Mouse (Mus musculus): Measurements from ENCODE around the gene Pola1. TPM values are rescaled to one million over a fixed set of nuclear protein-coding genes. Genes with fewer than 3 reads are reported as not detected.

Gene Pola1
- total and polyA plus RNA-seq, 2 experiments, result 0.29 to 5.3 TPM

- no peaks in the 10 kb centered on the region for H3K4me1 ChIP-seq (ENCODE audit: control insufficient read depth, insufficient read depth, low read length)
- WGBS, result 46% methylated on average over 2 of the region's 2 CpGs
- no peak overlapping the region for H3K27ac ChIP-seq (replicated peaks; ENCODE audit: insufficient read depth, low read depth, low read length)
- H3K36me3 ChIP-seq (ENCODE audit: control insufficient read depth, insufficient read depth, low read length), result no peaks in the 10 kb centered on the region
- no peaks in the 10 kb centered on the region for H3K27me3 ChIP-seq (ENCODE audit: control insufficient read depth, insufficient read depth, low read length)
- no peaks in the 10 kb centered on the region for H3K79me2 ChIP-seq (ENCODE audit: control insufficient read depth, insufficient read depth, low read length)
- DNase-seq (ENCODE audit: extremely low read depth, low read depth, low spot score), result peak; percentile 40
- TF ChIP-seq CTCF (IDR thresholded peaks at IDR 0.05; ENCODE audit: low read depth, low read length), result no peak
- TF ChIP-seq POLR2A (IDR thresholded peaks at IDR 0.05; ENCODE audit: extremely low read depth, insufficient read depth, low read length), result no peak
- no peak overlapping the region for H3K9ac ChIP-seq (ENCODE audit: low read depth, low read length)
- H3K4me3 ChIP-seq (ENCODE audit: insufficient read depth, low read depth, low read length), result no peak overlapping the region
These were observed 3.0 kb upstream of the Pola1 start for GRCm38 (mm10) chrX:93634861-93635375.

DNA sequence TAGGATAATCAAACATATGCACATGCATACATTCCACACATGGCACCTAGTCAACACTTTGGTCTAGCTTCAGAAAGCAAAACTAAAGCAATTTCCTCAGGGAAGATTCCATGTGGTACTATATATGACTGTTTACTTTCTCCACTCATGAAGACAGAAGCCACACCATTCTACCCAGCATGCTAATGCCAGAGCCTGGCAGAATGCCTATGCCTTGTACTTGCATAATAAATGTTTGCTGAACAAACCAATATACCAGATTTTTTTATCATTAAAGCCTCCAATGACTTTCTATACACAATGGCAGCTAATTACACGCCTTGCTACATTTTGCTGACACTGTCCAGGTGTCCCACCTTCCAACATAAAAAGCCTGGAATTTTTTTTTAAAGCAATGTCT, 1.7 kb downstream of the Pola1 start:
- 24% methylated on average over 1 of the region's 1 CpGs for WGBS
- H3K9ac ChIP-seq (ENCODE audit: low read depth, low read length), result no peak overlapping the region
- no peaks in the 10 kb centered on the region for H3K79me2 ChIP-seq (ENCODE audit: control insufficient read depth, insufficient read depth, low read length)
- H3K27me3 ChIP-seq (ENCODE audit: control insufficient read depth, insufficient read depth, low read length), result no peaks in the 10 kb centered on the region
- no peak overlapping the region for H3K27ac ChIP-seq (replicated peaks; ENCODE audit: insufficient read depth, low read depth, low read length)
- TF ChIP-seq CTCF (IDR thresholded peaks at IDR 0.05; ENCODE audit: low read depth, low read length), result no peak
- no peak for TF ChIP-seq POLR2A (IDR thresholded peaks at IDR 0.05; ENCODE audit: extremely low read depth, insufficient read depth, low read length)
- no peaks in the 10 kb centered on the region for H3K36me3 ChIP-seq (ENCODE audit: control insufficient read depth, insufficient read depth, low read length)
- no peaks in the 10 kb centered on the region for H3K4me1 ChIP-seq (ENCODE audit: control insufficient read depth, insufficient read depth, low read length)
- DNase-seq (ENCODE audit: extremely low read depth, low read depth, low spot score), result peak; percentile 55
- H3K4me3 ChIP-seq (ENCODE audit: insufficient read depth, low read depth, low read length), result no peak overlapping the region

GRCm38 (mm10) chrX:93602214-93602613, 29.7 kb downstream of the Pola1 start:
- Histone ChIP-seq H3K4me3 (ENCODE audit: insufficient read depth, low read depth, low read length) (no peak overlapping the region), H3K9ac (ENCODE audit: low read depth, low read length) (no peak overlapping the region), H3K27ac (replicated peaks; ENCODE audit: insufficient read depth, low read depth, low read length) (no peak overlapping the region), H3K79me2 (ENCODE audit: control insufficient read depth, insufficient read depth, low read length) (no peaks in the 10 kb centered on the region), H3K4me1 (ENCODE audit: control insufficient read depth, insufficient read depth, low read length) (no peaks in the 10 kb centered on the region), H3K27me3 (ENCODE audit: control insufficient read depth, insufficient read depth, low read length) (no peaks in the 10 kb centered on the region), H3K36me3 (ENCODE audit: control insufficient read depth, insufficient read depth, low read length) (no peaks in the 10 kb centered on the region)
- 67% methylated on average over 1 of the region's 1 CpGs for WGBS
- no peak for DNase-seq (ENCODE audit: extremely low read depth, low read depth, low spot score)
- TF ChIP-seq POLR2A (IDR thresholded peaks at IDR 0.05; ENCODE audit: extremely low read depth, insufficient read depth, low read length) (no peak), CTCF (IDR thresholded peaks at IDR 0.05; ENCODE audit: low read depth, low read length) (no peak)

DNA sequence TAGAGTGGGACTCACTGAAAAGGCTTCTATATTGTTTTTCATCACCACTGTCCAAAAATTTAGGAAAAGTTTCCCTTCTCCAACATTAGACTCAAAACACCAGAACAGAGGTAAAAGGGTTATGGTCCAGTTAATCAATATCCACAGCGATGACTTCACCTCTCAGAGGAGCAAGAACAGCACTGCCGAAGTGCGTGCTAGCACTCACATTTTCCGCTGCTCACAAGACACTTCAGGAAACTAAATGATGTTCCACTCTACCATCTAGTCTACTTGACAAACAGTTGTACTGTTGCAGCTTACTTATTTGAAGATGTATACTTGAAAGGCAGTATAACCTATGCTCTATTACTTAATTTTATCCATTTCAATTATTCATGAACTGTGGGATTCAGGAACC, 37.7 kb downstream of the Pola1 start:
- no peak for DNase-seq (ENCODE audit: extremely low read depth, low read depth, low spot score)
- no peaks in the 10 kb centered on the region for H3K27me3 ChIP-seq (ENCODE audit: control insufficient read depth, insufficient read depth, low read length)
- TF ChIP-seq CTCF (IDR thresholded peaks at IDR 0.05; ENCODE audit: low read depth, low read length) (no peak), POLR2A (IDR thresholded peaks at IDR 0.05; ENCODE audit: extremely low read depth, insufficient read depth, low read length) (no peak)
- no peaks in the 10 kb centered on the region for H3K36me3 ChIP-seq (ENCODE audit: control insufficient read depth, insufficient read depth, low read length)
- H3K79me2 ChIP-seq (ENCODE audit: control insufficient read depth, insufficient read depth, low read length), result no peaks in the 10 kb centered on the region
- WGBS, result 94% methylated on average over 4 of the region's 4 CpGs
- no peak overlapping the region for H3K27ac ChIP-seq (replicated peaks; ENCODE audit: insufficient read depth, low read depth, low read length)
- H3K9ac ChIP-seq (ENCODE audit: low read depth, low read length), result no peak overlapping the region
- no peaks in the 10 kb centered on the region for H3K4me1 ChIP-seq (ENCODE audit: control insufficient read depth, insufficient read depth, low read length)
- H3K4me3 ChIP-seq (ENCODE audit: insufficient read depth, low read depth, low read length), result no peak overlapping the region

DNA sequence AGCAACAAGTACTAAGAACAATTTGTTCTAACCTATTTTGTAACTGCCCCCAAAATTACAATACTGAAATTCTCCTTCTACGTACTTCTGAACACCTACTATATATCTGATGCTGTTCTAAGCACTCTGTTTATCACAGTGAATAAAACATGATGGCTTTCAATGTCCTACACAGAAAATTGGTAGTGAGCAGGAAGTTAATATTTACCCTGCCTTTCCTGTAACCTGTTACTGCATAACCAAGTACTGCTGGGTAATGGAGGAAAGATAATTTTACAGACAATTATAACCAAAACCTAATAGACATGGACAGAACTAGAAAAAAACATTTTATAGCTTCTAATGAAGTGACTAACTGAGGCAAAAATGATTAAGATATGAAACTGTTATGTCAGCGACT, 51.0 kb downstream of the Pola1 start:
- no peak overlapping the region for H3K27ac ChIP-seq (replicated peaks; ENCODE audit: insufficient read depth, low read depth, low read length)

DNA sequence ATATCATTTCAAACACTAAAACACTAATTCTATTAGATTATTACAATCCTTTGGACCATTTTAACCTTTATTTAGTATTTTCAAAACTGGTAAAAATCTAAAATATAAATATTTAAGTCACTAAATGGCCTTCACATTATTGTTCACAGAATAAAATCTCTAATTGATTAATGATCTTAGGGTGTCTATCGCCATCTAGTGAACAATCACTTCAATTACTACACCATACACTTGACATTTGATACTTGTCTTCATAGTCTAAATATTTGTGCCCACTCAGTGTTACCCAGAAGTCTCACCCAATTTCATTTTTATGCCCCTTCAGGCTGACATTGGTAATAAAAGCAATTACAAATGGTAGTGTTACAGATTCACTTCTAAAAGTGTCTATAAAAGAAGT, 74.8 kb downstream of the Pola1 start:
- peak; percentile 34; the same call in 1 of the 2 replicates for TF ChIP-seq CTCF (IDR thresholded peaks at IDR 0.05; ENCODE audit: low read depth, low read length)
- TF ChIP-seq POLR2A (IDR thresholded peaks at IDR 0.05; ENCODE audit: extremely low read depth, insufficient read depth, low read length), result no peak
- H3K36me3 ChIP-seq (ENCODE audit: control insufficient read depth, insufficient read depth, low read length), result no peaks in the 10 kb centered on the region
- no peak overlapping the region for H3K27ac ChIP-seq (replicated peaks; ENCODE audit: insufficient read depth, low read depth, low read length)
- WGBS, result 66% methylated on average over 1 of the region's 1 CpGs
- no peaks in the 10 kb centered on the region for H3K79me2 ChIP-seq (ENCODE audit: control insufficient read depth, insufficient read depth, low read length)
- H3K4me3 ChIP-seq (ENCODE audit: insufficient read depth, low read depth, low read length), result no peak overlapping the region
- no peaks in the 10 kb centered on the region for H3K27me3 ChIP-seq (ENCODE audit: control insufficient read depth, insufficient read depth, low read length)
- H3K4me1 ChIP-seq (ENCODE audit: control insufficient read depth, insufficient read depth, low read length), result no peaks in the 10 kb centered on the region
- DNase-seq (ENCODE audit: extremely low read depth, low read depth, low spot score), result peak; percentile 7
- H3K9ac ChIP-seq (ENCODE audit: low read depth, low read length), result no peak overlapping the region

More for the DNA sequence above, 51.0 kb downstream of the Pola1 start:
- no peaks in the 10 kb centered on the region for H3K4me1 ChIP-seq (ENCODE audit: control insufficient read depth, insufficient read depth, low read length)
- H3K36me3 ChIP-seq (ENCODE audit: control insufficient read depth, insufficient read depth, low read length), result no peaks in the 10 kb centered on the region
- DNase-seq (ENCODE audit: extremely low read depth, low read depth, low spot score), result peak; percentile 34
- H3K9ac ChIP-seq (ENCODE audit: low read depth, low read length), result no peak overlapping the region
- 86% methylated on average over 2 of the region's 2 CpGs for WGBS
- H3K4me3 ChIP-seq (ENCODE audit: insufficient read depth, low read depth, low read length), result no peak overlapping the region
- H3K27me3 ChIP-seq (ENCODE audit: control insufficient read depth, insufficient read depth, low read length), result no peaks in the 10 kb centered on the region
- TF ChIP-seq POLR2A (IDR thresholded peaks at IDR 0.05; ENCODE audit: extremely low read depth, insufficient read depth, low read length) (no peak), CTCF (IDR thresholded peaks at IDR 0.05; ENCODE audit: low read depth, low read length) (no peak)
- no peaks in the 10 kb centered on the region for H3K79me2 ChIP-seq (ENCODE audit: control insufficient read depth, insufficient read depth, low read length)
